Mouse (Mus musculus): ENCODE results near the gene Ppm1a. TPM values are rescaled to one million over a fixed set of nuclear protein-coding genes. Genes with fewer than 3 reads are reported as not detected.

Gene Ppm1a
- polyA plus RNA-seq, 1 experiment from 2014 or later: 55.6 TPM

- ATAC-seq (ENCODE audit: insufficient number of reproducible peaks, low FRiP score, low TSS enrichment, low read depth): no peak
- Histone ChIP-seq H3K27me3 (no peaks in the 10 kb centered on the region), H3K9ac (no peak overlapping the region), H3K9me3 (replicated peaks) (no peaks in the 10 kb centered on the region), H3K4me1 (no peaks in the 10 kb centered on the region), H3K27ac (replicated peaks) (no peak overlapping the region; the same call in 1 of the 2 replicates), H3K4me2 (replicated peaks) (no peak overlapping the region), H3K36me3 (no peaks in the 10 kb centered on the region), H3K4me3 (replicated peaks) (no peak overlapping the region)
- 39% methylated on average over 9 of the region's 9 CpGs for whole genome bisulfite sequencing
Measured at GRCm38 (mm10) chr12:72744803-72745360, 12.4 kb upstream of the Ppm1a start.

DNA sequence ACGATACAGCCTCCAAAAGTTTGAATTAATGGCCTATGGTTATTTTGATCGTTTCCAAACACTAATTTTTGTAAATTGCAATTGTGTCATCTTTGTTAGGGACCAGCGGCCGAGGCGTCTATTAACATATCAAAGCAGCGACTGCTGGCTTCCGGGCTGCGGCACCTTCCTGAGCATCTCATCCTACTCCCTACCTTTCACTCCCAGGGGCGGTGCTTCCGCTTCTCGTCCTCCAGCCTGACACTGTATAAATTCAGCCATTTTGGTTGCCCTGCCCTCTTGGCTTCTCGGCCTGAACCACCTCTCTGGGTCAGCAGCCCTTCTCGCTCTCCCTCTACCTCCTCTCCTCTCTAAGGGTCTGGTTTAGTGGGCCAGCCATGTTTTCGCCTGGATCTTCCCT lies 11.8 kb upstream of the Ppm1a start:
- no peaks in the 10 kb centered on the region for H3K36me3 ChIP-seq
- no peaks in the 10 kb centered on the region for H3K9me3 ChIP-seq (replicated peaks)
- WGBS: 66% methylated on average over 14 of the region's 14 CpGs

DNA sequence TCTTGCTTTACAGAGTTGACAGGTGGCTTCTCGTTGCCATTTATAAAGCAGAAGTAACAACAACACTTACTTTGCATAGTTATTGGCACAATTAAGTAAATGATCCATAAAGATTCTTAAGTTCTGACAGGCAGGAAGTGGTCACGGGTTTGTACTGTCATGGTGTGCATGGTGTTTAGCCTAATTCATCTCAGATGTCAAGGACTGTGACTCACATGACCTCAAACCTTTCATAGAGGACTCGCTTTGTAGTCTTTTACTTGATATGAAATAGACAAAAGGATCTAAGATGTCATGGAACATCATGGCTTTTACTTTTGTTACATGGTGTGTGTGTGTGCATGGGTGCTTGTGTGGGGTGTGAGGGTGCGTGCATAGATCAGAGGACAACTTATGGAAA lies 8.9 kb upstream of the Ppm1a start:
- no peaks in the 10 kb centered on the region for H3K9me3 ChIP-seq (replicated peaks)
- H3K4me3 ChIP-seq (replicated peaks): no peak overlapping the region
- ATAC-seq (ENCODE audit: insufficient number of reproducible peaks, low FRiP score, low TSS enrichment, low read depth): no peak
- H3K27ac ChIP-seq (replicated peaks): no peak overlapping the region
- H3K9ac ChIP-seq: no peak overlapping the region
- H3K36me3 ChIP-seq: no peaks in the 10 kb centered on the region
- H3K27me3 ChIP-seq: no peaks in the 10 kb centered on the region
- no peaks in the 10 kb centered on the region for H3K4me1 ChIP-seq
- WGBS: 67% methylated on average over 4 of the region's 4 CpGs
- H3K4me2 ChIP-seq (replicated peaks): no peak overlapping the region

More for the DNA sequence above, 11.8 kb upstream of the Ppm1a start:
- Histone ChIP-seq H3K4me2 (replicated peaks) (no peak overlapping the region), H3K9ac (no peak overlapping the region), H3K4me1 (no peaks in the 10 kb centered on the region), H3K4me3 (replicated peaks) (no peak overlapping the region), H3K27ac (replicated peaks) (no peak overlapping the region), H3K27me3 (no peaks in the 10 kb centered on the region)
- no peak for ATAC-seq (ENCODE audit: insufficient number of reproducible peaks, low FRiP score, low TSS enrichment, low read depth)

DNA sequence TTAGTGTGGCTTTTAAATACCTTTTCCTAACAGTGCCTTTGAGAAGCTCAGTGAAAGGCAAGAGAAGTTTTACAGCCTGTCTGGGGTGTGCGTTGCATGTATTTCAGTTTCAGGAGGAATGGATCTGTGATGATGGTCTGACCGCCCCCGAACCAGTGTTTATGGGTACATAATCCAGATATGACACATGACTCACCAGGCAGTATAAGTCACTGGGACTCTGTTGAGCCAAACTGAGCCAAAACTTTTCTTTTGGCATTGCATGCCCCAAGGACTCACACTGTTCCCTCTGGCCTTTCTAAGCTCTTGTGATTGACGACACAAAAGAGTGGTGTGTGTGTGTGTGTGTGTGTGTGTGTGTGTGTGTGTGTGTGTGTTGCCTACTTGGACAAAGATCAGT lies 8.4 kb upstream of the Ppm1a start:
- WGBS: 86% methylated on average over 4 of the region's 4 CpGs
- Histone ChIP-seq H3K4me2 (replicated peaks) (no peak overlapping the region), H3K27ac (replicated peaks) (no peak overlapping the region), H3K4me1 (no peaks in the 10 kb centered on the region), H3K4me3 (replicated peaks) (no peak overlapping the region), H3K9me3 (replicated peaks) (no peaks in the 10 kb centered on the region), H3K27me3 (no peaks in the 10 kb centered on the region), H3K9ac (no peak overlapping the region), H3K36me3 (no peaks in the 10 kb centered on the region)
- ATAC-seq (ENCODE audit: insufficient number of reproducible peaks, low FRiP score, low TSS enrichment, low read depth): no peak

- Histone ChIP-seq H3K27ac (replicated peaks) (no peak overlapping the region), H3K9me3 (replicated peaks) (no peaks in the 10 kb centered on the region), H3K4me1 (no peaks in the 10 kb centered on the region), H3K36me3 (no peaks in the 10 kb centered on the region), H3K4me2 (replicated peaks) (no peak overlapping the region), H3K4me3 (replicated peaks) (no peak overlapping the region), H3K9ac (no peak overlapping the region), H3K27me3 (no peaks in the 10 kb centered on the region)
- WGBS: 86% methylated on average over 2 of the region's 2 CpGs
- no peak for ATAC-seq (ENCODE audit: insufficient number of reproducible peaks, low FRiP score, low TSS enrichment, low read depth)
Measured at GRCm38 (mm10) chr12:72749500-72749899, 7.8 kb upstream of the Ppm1a start.

DNA sequence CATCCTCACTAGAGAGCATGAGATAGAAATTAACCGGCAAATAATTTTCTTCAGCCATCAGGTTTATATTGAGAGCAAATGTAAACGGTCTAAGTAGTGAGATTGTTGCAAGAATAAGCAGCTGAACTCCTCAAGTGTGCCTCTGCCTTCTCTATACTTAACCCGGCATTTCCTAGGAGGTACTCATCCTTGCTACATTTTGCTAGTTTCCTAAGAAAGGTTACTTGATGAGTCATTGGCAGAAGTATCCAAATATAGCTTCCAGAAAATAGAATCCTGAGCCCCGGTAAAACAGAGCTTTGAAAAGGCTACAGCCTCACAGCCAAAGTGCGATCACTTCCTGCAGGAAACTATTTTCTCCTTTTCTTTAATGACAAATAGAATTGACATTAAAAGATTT lies 7.2 kb upstream of the Ppm1a start:
- no peak overlapping the region for H3K4me3 ChIP-seq (replicated peaks)
- WGBS: 65% methylated on average over 5 of the region's 5 CpGs

GRCm38 (mm10) chr12:72750606-72751005 lies 6.6 kb upstream of the Ppm1a start:
- Histone ChIP-seq H3K36me3 (no peaks in the 10 kb centered on the region), H3K4me3 (replicated peaks) (no peak overlapping the region), H3K27ac (replicated peaks) (no peak overlapping the region), H3K4me2 (replicated peaks) (no peak overlapping the region), H3K4me1 (no peaks in the 10 kb centered on the region), H3K9me3 (replicated peaks) (no peaks in the 10 kb centered on the region), H3K9ac (no peak overlapping the region), H3K27me3 (no peaks in the 10 kb centered on the region)
- WGBS: 81% methylated on average over 2 of the region's 2 CpGs
- no peak for ATAC-seq (ENCODE audit: insufficient number of reproducible peaks, low FRiP score, low TSS enrichment, low read depth)

More for the DNA sequence above, 7.2 kb upstream of the Ppm1a start:
- no peak for ATAC-seq (ENCODE audit: insufficient number of reproducible peaks, low FRiP score, low TSS enrichment, low read depth)
- Histone ChIP-seq H3K4me2 (replicated peaks) (no peak overlapping the region), H3K36me3 (no peaks in the 10 kb centered on the region), H3K9me3 (replicated peaks) (no peaks in the 10 kb centered on the region), H3K27me3 (no peaks in the 10 kb centered on the region), H3K27ac (replicated peaks) (no peak overlapping the region), H3K4me1 (no peaks in the 10 kb centered on the region), H3K9ac (no peak overlapping the region)

GRCm38 (mm10) chr12:72757596-72757995 lies 341 bp downstream of the Ppm1a start:
- Histone ChIP-seq H3K36me3 (no peaks in the 10 kb centered on the region), H3K4me1 (peaks cover 8% of the 10 kb centered on the region), H3K9ac (no peak overlapping the region), H3K27me3 (no peaks in the 10 kb centered on the region), H3K4me2 (replicated peaks) (no peak overlapping the region), H3K9me3 (replicated peaks) (no peaks in the 10 kb centered on the region), H3K4me3 (replicated peaks) (no peak overlapping the region), H3K27ac (replicated peaks) (no peak overlapping the region)
- 9% methylated on average over 1 of the region's 1 CpGs for WGBS
- ATAC-seq (ENCODE audit: insufficient number of reproducible peaks, low FRiP score, low TSS enrichment, low read depth): no peak

DNA sequence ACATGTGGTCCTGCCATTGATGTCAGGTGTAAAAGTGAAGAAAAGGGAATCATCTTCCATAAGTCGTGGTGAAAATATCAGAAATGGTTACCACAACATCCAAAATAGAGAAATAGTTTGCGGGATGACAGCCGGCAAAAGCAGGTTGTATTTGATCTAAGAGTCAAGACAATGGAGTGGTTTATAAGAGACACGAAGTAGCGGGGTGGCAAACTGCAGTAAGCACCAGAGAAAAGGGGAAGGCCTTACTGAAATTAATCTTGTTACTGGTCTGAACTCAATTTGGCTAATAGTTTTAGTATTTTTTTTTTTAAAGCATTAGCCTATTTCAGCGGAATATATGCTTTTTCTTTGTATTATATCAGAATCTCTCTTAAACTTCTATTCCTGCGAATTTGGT lies 2.7 kb downstream of the Ppm1a start:
- 9% methylated on average over 7 of the region's 7 CpGs for WGBS
- Histone ChIP-seq H3K27ac (replicated peaks) (peak overlapping the region; percentile 99), H3K36me3 (no peaks in the 10 kb centered on the region), H3K4me1 (peaks cover 17% of the 10 kb centered on the region), H3K4me2 (replicated peaks) (peak overlapping the region; percentile 79), H3K4me3 (replicated peaks) (peak overlapping the region; percentile 86), H3K9ac (no peak overlapping the region), H3K9me3 (replicated peaks) (no peaks in the 10 kb centered on the region), H3K27me3 (no peaks in the 10 kb centered on the region)
- ATAC-seq (ENCODE audit: insufficient number of reproducible peaks, low FRiP score, low TSS enrichment, low read depth): no peak

- H3K9ac ChIP-seq: peak overlapping the region; percentile 79
- under 1% methylated on average over 62 of the region's 78 CpGs for WGBS
- peak overlapping the region; percentile 99 for H3K27ac ChIP-seq (replicated peaks)
- peak overlapping the region; percentile 79 for H3K4me2 ChIP-seq (replicated peaks)
- ATAC-seq (ENCODE audit: insufficient number of reproducible peaks, low FRiP score, low TSS enrichment, low read depth): peak; percentile 95
- H3K4me1 ChIP-seq: peaks cover 17% of the 10 kb centered on the region
- H3K4me3 ChIP-seq (replicated peaks): peak overlapping the region; percentile 86
- H3K9me3 ChIP-seq (replicated peaks): no peaks in the 10 kb centered on the region
- H3K27me3 ChIP-seq: no peaks in the 10 kb centered on the region
- H3K36me3 ChIP-seq: no peaks in the 10 kb centered on the region
Measured at GRCm38 (mm10) chr12:72760376-72761229, 3.3 kb downstream of the Ppm1a start.

GRCm38 (mm10) chr12:72761230-72761648 lies 4.0 kb downstream of the Ppm1a start:
- ATAC-seq (ENCODE audit: insufficient number of reproducible peaks, low FRiP score, low TSS enrichment, low read depth): peak; percentile 63
- Histone ChIP-seq H3K4me1 (peaks cover 17% of the 10 kb centered on the region), H3K9ac (peak overlapping the region; percentile 99), H3K4me3 (replicated peaks) (peak overlapping the region; percentile 86), H3K27ac (replicated peaks) (peak overlapping the region; percentile 99), H3K27me3 (no peaks in the 10 kb centered on the region), H3K36me3 (no peaks in the 10 kb centered on the region), H3K4me2 (replicated peaks) (peak overlapping the region; percentile 79), H3K9me3 (replicated peaks) (no peaks in the 10 kb centered on the region)
- WGBS: under 1% methylated on average over 28 of the region's 71 CpGs

All from embryonic facial prominence, embryonic 15.5 days (tissue).